Mouse (Mus musculus): Measurements from ENCODE around the gene Gm8104.
"Not testable (repeated sequence)": the region's sequence is repeated elsewhere in the genome, so short reads cannot be mapped to it uniquely, and the experiment has no call there.

Gene Gm8104

DNA sequence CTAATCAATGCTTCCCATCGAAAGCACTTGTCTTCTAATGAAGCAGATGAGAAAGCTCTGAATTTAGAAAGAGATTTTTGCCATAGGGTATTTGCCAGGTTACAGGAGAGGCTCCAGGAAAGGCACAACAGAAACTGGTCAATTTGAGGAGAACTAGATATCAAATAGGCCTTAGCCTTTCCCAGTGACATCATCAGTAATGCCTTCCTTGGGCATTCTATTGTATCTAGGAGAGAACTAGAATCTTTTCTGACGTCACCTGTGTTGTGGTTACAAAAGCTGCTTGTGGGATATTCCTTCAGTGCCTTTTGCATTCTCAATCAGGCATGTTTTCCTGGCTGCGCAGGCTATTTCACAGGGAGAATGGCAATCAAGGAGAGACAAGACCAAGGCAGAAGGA lies at the start of gene Gm8104:
Gene Gm8104, plus strand, starts transcription at position 301 of the 400 bp plus-strand sequence.
- DNase-seq: not testable (repeated sequence)

DNA sequence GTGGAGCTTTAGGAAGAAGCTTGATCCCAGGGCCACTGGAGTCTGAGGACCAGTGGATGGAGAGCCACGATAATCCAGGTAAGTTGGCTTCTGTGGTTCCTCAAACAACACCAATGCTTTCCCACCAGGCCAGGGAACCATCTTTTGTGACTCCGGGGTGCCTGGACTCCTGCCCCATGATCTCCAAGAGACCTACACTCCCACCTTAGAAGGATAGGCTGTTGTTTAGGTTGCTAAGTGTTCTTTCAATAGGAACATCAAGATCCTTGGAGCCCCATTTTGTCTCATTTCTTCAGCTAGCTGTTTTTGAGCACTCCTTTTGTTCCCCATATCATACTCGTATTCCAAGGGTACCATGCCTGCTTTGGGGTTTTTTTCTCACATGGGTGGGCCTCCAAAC lies 42.3 kb upstream of the Gm8104 start:
- DNase-seq: not testable (repeated sequence)

DNA sequence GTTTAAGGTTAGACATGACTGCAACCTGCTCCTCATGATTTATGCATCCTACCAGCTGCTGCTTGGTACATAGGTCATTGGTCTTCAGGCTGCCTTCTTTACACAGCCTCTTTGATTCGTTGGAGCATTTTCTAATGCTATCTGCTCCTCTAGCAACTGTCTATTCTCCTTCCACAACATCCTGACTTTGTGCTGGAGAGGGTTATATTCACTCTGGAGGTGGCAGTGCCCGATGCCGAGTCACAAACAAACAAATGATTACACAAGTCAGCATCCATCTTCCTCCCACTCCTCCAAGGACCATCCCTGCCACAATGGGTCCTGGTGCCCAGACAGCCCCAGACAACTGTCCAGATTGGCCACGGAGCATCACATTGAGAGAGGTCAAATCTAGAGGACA lies 40.2 kb upstream of the Gm8104 start:
- not testable (repeated sequence) for DNase-seq

DNA sequence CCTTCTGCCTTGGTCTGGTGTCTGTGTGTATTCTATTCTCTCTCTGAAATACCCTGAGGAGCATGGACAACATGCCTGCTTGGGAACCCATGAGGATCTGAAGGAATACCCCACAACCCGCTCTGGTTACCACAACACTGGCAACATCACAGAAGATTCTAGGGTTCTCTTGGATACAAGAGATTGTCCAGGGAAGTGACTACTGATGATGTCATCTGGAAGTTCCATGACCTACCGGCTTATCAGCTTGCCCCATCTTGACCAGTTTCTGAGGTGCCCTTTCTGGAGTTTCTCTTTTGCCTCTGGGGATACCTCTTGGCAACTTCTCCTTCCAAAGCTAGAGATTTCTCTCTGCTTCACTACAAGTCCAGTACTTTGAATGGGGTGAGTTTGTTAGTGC lies 23.9 kb upstream of the Gm8104 start, which contains the start of gene Gm8094:
Gene Gm8094, minus strand, starts transcription at position 101 of the 400 bp plus-strand sequence.
- not testable (repeated sequence) for DNase-seq

DNA sequence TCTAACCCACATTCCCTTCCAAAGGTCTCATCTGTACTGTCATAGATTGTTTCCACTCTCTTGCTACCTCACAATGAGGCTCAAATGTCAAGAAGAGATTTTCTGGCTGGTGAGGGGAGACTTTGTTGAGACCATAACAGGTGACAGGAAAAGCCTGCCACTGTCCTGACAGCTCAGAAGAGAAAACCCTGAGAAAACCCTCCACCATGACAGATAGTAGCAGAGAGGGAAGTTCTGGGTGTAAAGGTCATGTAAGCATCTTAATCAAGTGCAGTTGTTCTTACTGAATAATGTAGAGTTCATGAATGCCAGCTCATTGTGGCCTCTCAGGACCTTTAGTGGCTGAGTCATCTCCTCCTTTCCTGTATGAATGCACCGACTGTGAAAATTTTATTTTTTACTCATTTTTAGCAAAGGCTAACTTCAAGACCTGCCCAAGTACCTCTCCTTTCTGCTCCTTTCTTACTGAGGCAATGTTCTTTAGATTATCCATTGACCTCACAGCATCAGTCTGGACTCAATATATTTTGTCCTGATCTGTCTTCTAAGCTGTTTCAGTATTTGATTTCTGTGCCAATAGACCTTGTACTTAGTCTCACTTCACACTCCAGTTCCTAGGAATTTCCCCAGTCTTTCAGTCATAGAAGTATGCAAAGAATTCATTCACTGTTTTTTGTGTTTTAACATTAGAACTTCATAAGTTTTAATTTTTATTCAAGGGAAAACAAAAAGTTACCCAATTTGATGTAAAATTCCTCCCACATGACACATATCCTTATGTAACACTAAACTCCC lies 15.3 kb upstream of the Gm8104 start:
- DNase-seq: not testable (repeated sequence)

DNA sequence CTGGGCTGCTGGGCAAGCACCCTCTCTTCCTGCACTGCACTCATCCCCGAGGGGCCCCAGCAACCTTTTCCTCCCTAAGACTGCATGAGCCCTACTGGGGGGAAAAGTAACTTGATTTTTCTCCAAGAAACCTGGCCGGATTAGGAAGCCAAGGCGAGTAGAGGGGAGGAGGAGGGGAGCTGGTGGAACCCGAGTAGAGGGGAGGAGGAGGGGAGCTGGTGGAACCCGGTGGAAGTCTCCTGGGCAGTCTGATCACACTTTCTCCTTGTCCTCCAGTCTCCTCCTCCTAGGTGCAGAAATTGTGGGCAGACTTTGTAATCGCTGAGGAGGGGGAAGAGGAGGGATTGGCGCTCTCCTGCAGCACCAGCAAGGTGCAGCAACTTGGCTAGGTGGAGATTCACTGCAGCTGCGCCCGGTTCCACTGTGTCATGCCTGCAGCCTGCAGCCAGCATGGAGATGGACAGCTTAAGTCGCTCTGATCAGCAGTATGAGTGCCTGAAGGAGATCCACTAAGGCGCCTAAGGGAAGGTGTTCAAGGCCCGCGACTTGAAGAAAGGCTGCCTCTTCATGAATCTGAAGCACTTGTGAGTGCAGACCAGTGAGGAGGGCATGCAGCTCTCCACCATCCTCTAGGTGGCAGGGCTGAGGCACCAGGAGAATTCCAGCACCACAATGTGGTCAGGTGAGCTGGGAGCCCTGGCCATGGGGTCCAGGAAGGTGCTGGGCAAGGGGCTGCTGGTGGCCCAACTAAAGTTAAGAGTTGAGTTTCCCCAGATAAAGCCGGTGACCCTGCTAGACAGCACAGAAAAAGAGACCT lies 11.1 kb upstream of the Gm8104 start:
- not testable (repeated sequence) for DNase-seq

DNA sequence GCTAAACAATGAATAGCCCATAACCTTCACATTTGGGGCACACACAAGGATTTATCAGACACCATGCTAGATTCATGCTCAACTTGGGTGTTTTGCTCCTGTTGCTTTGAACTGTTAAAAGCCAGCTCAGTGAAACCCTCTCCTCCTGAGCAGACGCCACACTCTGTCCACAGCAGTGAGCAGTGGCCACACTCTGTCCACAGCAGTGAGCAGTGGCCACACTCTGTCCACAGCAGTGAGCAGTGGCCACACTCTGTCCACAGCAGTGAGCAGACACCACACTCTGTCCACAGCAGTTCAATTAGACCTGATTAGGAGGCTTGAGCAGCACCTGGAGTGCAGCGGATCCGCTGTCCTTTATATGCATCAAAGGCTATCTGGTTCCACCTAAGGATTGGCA lies 19.3 kb downstream of the Gm8104 start:
- not testable (repeated sequence) for DNase-seq

DNA sequence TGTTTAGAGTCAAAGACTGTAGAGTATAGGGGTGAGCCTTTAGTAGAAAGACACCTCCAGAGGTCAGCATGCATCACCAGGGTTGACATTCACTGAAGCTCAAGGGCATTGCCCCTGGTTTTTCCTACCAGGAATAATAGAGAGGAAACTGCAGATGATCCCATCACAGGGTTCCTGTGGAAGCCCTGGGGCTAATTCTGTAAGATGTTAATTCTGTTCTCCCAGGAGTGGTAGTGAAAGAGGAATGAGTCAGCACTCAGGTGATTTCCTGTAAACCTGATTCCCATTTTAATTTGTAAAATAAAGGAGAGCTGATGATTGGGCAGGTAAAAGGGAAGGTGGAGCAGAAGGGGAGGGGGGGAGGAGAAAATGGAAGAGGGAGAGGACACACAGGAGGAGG lies 25.9 kb downstream of the Gm8104 start:
- not testable (repeated sequence) for DNase-seq
